Mouse (Mus musculus) left cerebral cortex, postnatal 10 days (tissue): Measurements from ENCODE around the gene Cisd1. TPM values are rescaled to one million over a fixed set of nuclear protein-coding genes. Genes with fewer than 3 reads are reported as not detected.
"Not testable (repeated sequence)": the region's sequence is repeated elsewhere in the genome, so short reads cannot be mapped to it uniquely, and the experiment has no call there.

Experiments
- DNase-seq, 2 experiments: peaks; one replicate each; pipeline ENCODE4 v3.0.0; 2021 to 2022; ENCODE audit warnings: low spot score in 2 of 2, mixed read lengths in 1 of 2; ENCODE audit errors: extremely low spot score in 1 of 2
- intact Hi-C: fragments of 180-260 bp; cut with DNase I; formaldehyde crosslinking; loops from one replicate; pipeline ENCODE4 v1.15.1; 2025
- total RNA-seq, 2 experiments: library from RNA; stranded (reverse); gene quantifications; 2 replicates each; pipeline ENCODE4 v1.2.3; 2021

The Cisd1 gene
- 100 to 1,000 TPM; 124 to 130 TPM for total RNA-seq

DNA sequence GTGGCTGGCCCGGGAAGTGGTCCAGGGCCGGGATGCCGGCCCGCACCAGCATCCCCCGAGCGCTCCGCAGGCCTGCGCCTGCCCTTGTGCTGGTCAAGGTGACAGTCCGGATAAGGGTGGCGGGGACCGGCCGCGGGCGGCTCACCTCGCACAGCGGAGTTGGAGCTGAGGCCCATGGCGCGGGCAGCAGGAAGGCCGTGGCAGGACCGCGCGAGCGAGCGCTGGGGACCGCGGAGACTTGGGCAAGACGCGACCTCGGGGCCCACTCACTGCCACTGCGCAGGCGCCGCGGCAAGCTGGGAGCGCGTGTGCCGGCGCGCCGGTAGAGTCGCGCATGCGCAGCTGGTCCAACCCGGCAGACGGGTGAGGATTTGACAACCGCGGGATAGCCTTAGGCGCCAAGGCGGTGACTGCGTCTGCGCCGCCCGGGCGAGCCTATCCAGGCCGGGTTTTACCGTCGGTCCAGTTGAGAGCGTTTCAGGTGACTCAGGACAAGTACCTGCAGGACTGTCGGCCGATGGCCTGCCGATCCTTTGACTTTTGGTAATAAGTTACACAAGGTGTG is at the start of gene Cisd1:
TSS of gene Cisd1 (minus strand) at position 376 of the 565 bp plus-strand sequence.
- DNase-seq, result peak; percentile 91 to 96
- intact Hi-C loops, result no loop called here

DNA sequence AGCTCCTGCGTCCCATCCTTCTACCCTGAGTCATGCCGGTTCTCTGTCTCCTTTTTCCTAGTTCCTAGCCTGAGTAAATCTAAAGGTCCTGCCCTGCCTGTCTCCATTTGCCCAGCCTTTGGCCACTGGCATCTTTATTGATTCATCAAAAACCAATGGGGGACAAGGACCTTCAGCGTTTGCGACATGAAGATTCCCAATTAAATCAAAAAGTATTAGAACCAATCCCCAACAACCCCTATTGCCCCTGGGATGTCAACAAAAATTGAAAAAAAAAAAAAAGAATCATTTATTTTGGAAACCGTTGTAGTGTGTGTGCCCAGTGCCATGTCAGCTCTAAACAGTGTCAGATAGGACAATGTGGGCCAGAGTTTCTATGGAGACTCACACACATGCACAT is 44.6 kb upstream of the Cisd1 start:
- intact Hi-C loops, result no loop called here
- DNase-seq, result no peak

DNA sequence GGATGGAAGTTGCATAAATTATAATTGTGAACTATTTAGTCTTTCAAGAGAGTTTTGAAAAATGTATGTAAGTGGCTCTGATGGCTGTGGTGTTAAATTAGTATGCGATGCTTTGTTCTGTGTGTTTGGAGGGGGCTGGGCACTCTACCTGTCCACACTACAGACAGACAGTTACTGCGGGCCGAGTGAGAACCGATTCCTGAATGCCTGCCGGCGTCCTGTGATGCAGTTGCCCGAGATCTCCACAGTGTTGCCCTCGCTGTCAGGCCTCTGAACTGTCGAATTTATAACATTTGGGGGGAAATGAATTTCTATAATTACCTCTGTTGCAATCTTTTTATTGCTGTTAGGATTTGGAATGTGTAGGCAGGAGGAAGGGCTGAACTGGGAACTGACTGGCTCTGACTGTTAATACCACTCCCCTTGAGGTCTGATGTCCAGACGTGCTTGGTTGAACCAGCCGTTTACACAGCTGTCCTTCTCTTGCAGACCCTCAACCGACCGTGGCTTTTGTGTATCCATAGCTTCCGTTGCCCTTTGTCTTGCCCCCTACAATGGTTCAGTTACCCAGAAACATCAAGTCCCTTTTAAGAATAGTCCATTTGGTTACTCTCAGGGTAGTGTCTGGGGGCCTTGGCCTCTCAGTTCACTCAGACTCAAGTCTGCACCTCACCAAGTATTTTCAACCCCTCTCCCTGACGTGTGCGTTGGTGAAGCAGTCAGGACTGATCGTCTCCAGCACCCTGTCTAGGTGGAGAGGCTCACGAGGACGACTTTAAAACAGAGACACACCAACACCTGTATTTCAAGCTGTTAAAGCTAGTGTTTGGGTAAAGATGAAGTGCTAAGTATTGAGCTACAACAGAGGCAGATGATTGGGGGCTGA is 39.6 kb upstream of the Cisd1 start:
- DNase-seq, result no peak
- intact Hi-C loops, result no loop called here

DNA sequence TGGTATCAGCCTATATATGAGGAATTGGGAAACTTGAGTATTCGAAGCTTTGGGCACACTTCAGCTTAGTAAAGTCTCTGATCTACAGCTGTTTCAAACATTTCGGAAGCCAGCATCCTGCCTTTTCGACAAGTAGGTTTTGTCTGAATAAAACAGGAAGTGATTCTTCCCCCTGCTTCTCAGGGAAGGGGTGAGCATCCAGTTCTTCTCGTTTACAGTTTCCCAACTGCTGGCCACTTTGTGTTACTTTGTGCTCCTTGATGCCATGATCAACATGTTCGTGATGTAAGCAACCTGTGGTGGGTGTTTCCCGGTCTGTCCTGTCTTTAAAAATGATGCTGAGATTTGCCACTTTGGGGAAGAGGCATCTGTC is 38.8 kb upstream of the Cisd1 start:
- intact Hi-C loops, DNase-seq: not testable (repeated sequence)

DNA sequence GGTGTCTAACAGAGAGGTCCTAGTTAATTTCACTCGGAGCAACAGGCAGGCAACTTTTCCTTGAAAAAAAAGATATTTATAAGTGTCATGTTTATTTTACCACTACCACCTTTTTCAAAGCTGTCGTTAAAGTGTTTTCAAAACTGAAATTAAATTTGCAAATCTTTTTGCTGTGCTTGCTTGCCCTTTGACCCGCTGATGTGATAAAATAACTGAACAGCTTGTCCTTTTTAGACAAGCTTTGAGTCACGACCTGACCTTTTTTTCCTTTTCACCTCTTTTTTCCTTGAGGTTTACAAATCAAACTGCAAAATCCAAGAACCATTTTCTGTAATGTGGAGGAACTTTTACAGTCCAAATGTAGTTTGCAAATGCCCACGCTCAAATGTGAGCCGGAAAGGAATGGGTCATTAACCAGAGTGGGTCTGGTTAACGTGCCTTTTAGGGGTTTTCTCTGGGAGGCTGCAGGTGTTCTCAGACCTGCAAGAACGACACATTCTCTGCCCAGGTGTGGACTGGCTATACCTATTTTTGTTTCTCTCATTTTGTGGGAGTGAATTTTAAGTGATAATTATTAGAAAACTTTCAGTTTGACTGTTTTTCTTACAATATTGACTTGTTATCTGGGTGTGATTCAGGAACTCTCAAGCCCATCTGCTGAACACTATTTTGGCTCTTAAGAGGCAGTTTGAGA is 38.3 kb upstream of the Cisd1 start:
- no peak for DNase-seq
- intact Hi-C loops, result no loop called here

DNA sequence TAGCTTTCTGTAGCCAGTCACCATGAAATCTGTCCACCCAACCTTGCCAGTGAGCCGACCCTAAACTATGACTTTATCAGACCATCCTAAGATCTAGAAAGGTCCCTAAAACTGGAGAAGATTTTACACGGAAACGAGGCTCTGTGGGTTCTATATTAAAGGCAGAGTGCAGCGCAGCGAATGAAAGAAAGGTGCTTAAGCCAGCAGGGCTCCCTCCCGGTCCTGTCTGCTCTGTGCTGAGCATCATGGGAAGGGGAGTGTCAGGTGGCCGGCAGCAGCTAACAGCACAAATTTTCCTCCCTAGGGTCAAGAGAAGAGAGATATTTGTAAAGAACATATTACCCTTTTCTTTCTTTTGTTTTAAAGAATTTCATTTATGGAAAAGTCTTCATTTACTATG is 37.4 kb upstream of the Cisd1 start:
- no peak for DNase-seq
- intact Hi-C loops, result no loop called here

DNA sequence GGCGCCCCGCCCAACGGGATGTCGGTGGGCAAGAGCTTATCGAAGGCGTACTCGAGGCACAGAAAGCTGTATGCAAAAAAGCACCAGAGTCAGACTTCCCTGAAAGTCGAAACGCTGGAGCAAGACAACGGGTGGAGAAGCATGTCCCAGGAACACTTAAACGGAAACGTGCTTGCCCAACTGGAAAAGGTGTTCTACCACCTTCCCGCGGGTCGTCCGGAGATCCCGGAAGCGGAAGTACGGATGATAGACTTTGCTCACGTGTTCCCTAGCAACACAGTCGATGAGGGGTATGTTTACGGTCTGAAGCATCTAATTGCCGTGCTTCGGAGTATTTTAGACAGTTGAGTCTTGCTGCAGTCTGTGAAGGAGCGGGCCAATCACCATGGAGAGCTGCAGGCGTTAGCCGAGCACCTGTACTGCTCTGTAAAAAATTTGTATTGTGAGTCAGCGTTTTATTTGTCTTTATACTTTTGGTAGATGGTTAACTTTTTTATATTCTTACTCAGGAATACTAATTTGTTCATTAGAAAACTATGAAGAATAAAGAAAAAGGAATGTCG is 36.8 kb upstream of the Cisd1 start:
- DNase-seq, result no peak
- intact Hi-C loops, result no loop called here

DNA sequence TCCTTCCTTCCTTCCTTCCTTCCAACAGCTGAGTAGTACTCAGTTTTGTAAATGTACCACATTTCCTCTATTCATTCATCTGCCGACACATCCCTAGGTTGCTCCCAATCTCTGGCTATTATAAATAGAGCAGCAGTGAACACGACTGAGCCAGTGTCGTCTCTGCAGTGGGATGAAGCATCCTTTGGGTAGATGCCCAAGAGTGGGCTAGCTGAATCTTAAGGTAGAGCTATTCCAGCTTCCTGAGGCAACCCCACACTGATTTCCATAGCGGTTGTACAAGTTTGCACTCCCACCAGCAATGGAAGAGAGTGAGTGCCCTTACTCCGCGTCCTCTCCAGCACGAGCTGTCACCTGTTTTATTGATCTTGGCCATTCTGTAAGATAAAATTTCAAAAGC is 35.7 kb upstream of the Cisd1 start:
- no peak for DNase-seq
- intact Hi-C loops, result no loop called here

DNA sequence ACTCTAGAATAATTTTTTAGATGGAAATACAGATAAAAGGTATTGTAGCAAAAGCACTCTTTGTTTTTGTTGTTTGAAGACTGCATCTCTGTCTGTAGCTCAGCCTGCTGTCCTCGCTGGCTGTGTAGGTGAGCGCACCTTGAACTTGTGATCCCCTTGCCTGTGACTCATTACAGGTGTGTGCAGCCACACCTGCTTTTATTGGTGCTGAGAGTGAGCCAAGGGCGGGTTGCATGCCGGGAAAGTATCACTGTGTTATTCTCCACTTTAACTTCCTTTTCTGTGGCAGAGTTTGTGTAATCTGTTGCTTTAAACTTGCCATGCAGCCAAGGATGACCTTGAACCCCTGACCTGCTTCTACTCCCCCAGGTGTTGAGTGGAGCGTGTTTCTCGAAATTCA is 31.3 kb upstream of the Cisd1 start:
- no peak for DNase-seq
- intact Hi-C loops, result no loop called here

DNA sequence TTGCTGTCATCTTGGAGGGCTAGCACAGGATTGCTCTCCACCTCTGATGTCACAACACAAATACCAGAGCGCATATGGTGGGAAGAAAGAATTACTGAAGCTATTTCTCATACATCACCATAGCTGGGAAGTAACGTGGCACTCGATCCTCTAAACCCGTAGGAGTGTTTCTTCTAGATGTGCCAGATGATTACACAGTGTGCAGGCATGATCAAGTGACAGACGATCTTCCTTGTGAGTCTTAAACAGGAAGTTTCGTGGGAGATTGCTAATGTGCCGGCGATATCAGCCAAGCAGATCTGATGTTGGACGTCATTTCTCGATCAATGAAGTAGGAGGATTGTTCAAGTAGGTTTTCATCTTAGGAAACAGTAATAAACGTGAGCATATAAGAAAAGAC is 29.0 kb upstream of the Cisd1 start:
- DNase-seq, result no peak
- intact Hi-C loops, result no loop called here

DNA sequence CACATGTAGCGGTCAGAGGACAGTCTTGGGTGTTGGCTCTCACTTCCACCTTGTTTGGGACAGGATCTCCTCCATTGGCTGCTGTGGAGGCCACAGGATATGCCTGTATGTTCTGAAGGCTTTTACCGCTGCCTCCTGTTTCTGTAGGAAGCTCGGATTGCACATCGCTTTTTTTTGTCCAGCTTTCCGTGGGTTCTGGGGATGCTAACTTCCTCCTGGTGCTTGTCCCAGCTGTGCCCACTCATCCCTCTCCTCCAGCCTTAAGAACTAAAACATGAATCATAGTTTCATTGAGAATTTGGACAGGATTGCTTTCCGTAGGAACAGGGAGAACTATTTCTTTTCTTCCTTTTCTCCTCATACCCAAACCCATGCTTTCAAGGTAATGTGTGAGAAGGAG is 27.1 kb upstream of the Cisd1 start:
- intact Hi-C loops, result no loop called here
- DNase-seq, result no peak

DNA sequence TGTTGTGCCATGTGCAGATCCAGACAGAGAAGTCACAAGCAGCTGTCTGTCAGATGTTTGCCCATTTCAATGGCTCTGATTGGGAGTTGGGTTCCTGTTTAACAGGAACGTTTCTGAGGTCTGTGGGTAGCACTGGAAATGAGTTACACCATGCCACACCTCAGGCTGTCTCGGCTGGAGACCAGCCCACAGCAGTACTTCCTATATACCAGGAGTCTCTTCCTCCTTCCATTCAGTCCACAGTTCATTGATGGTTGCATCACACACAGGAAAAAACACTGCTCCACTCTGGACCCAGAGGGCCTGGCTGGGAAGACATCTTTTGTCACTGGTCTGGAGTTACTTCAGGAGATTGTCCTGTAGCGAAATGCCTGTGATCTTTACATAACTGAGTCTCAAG is 24.7 kb upstream of the Cisd1 start:
- DNase-seq, result no peak
- intact Hi-C loops, result no loop called here

DNA sequence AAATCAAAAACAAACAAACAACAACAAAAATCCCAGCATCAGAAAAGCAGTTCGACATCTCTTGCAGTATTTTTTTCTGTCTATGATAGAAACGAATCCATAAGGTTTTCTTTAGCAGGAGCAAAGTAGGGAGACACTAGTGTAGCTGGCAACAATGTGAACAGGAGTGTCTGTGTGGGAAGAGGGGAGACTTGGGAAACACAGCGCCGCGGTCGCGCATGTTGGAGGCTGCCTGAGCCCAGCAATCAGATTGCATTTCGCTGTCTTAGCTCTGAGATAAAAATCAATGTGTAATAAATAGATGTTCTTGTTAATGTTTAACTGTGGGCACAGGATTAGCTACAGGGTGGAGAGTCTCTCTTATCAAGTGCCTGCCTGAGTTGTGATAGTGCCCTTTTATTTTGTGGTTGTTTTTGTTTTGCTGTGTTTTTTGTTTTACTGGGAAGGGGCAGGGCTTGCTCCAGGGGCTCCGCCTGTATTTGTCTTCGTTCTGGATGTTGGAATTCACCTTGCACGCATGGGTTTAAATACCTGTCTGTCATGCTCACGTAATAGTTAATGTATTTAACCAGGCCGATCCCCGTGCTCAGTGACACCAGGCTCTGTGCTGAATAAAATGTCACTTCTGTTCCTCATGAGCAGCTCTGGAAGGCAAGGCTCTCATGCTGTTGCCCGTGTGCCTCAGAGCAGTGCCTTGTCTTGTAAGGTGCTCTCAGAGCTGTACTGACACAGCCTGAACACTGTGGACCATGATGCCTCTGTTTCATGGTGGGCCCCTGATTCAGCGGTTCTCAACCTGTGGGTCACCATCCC is 23.6 kb upstream of the Cisd1 start:
- intact Hi-C loops, result no loop called here
- no peak for DNase-seq

DNA sequence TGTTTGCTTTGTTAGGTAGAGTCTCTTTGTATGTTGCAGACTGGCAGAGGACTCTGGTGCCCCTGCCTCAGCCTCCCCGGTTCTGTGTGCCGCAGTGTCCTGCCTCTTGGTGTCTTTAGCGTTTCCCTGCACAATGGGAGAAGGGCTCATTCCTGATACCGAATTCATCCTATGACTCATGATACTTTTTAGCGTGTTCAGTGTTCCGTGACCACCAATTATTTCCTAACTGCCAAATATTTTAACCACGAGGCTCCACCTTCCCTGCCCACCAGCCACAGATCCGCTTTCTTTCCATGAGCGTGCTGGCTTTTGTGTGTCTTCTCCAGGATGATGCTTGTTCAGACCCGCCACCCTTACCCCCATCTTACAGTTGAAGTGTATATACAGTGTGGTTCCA is 19.1 kb upstream of the Cisd1 start:
- intact Hi-C loops, result no loop called here
- DNase-seq, result no peak

DNA sequence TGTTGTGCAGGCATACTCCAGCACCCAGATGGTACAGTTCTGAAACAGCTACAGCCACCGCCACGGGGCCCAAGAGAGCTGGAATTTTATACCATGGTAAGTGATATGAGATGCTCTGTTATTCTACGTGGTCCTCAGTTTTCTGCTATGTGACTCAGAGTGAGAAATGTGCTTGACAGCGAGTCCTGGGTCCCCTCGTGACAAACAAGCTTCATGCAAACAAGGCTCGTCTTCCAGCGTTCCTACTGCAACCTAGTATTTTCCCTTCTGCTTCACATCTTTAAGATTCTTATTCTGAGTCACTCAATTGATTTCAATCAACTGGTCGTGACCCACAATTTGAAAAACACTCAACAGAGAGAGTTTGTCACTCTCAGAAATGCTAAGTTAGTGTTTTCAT is 18.7 kb upstream of the Cisd1 start:
- no peak for DNase-seq
- intact Hi-C loops, result no loop called here

DNA sequence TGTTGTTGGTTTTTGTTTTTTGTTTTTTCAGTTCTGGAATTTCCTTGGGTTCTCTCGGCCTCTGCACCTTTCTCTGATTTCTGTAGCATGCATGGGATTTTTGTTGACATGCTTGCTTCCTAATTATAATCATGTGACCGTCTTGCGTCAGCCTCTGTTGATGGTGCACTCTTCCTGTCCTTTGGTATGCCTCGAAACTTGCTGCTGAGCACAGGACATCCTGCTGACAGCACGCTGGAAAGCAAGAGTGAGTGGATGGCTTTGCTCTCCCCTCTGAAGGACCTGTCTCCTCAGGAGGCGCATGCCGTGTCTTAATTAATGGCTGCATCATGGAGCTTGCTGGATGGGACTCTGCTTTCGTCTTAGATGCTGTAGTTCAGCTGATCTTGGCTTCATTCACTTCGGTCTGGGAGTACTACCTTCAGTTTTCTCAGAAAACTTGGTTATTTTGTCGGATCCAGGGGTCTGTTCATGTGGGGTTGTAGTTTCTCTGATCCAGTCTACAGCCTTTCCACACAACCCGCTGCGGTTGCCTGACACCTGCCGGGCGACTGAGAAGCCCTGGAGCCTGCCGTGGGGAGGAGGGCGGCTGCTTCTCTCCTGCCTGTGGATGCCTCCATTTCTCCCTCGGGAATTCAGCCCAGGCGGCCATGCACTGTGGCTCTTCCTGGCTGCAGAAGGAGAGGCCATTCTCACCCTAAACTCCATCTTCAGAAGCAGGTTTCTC is 17.2 kb upstream of the Cisd1 start:
- intact Hi-C loops, result no loop called here

DNA sequence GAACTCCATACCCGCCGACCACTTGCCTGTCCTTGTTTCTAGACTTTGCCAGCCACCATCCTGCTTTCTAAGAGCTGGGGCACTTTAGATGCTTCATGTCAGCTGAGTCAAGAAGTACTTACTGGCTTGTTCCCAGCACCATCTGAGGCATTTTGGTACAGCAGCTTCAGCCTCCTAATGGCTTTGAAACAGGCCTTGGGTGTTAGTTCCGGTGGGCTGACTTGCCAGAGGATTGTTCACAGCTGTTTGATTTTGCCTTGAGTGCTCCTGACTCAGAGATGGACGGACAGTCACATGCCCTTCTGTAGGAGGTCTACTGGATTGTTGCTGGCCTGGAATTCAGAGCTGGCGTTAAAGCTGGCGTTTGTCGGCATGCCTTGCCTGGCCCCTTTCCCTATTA is 16.3 kb upstream of the Cisd1 start:
- no peak for DNase-seq
- intact Hi-C loops, result no loop called here

More for the DNA sequence above, 17.2 kb upstream of the Cisd1 start:
- DNase-seq, result peak in 1 of 2 experiments; percentile 33

DNA sequence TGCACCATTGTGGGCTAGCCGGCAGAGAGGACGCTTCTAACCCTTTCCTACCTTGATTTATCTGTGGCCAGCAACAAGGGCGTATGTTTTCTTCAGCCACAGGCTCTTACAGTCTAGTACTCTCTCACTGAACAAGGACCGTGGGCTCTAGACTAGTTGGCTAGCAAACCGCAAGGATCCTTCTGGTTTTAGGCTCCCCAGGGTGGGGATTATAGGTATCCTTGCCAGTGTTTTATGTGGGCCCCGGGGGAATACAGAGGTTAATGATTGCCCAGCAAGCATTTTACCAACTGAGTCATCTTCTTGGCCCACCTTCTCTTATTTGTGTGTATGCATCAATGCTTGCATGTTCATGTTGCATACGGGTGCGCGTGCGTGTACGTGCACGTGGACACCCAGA is 10.2 kb upstream of the Cisd1 start:
- intact Hi-C loops, result no loop called here
- no peak for DNase-seq
